Mouse (Mus musculus) heart, embryonic 11.5 days (tissue): ENCODE measurements around the gene Nt5c2. TPM values are rescaled to one million over a fixed set of nuclear protein-coding genes. Genes with fewer than 3 reads are reported as not detected.

Experiments
- ATAC-seq: fragments of 200-750 bp; cut with Nextera tagmentation; replicated peaks from 2 replicates; pipeline ENCODE4 v1.8.0; 2017; ENCODE audit warnings: moderate library complexity; ENCODE audit not compliant: insufficient number of reproducible peaks, low FRiP score, low TSS enrichment
- H3K27ac ChIP-seq: fragments of 300-500 bp; sonication (generic); 2 replicates; pipeline ENCODE4 v1.5.1; 2014; ENCODE audit warnings: mild to moderate bottlenecking, low read depth, low read length
- H3K27me3 ChIP-seq: fragments of 300-500 bp; sonication (generic); 2 replicates; pipeline ENCODE4 v1.6.1; 2014; ENCODE audit warnings: mild to moderate bottlenecking, low read length, mixed read lengths; ENCODE audit not compliant: control insufficient read depth, insufficient read depth
- H3K36me3 ChIP-seq: fragments of 300-500 bp; sonication (generic); 2 replicates; pipeline ENCODE4 v1.6.1; 2014; ENCODE audit warnings: mild to moderate bottlenecking, low read length, moderate library complexity, mixed read lengths; ENCODE audit not compliant: control insufficient read depth, insufficient read depth
- H3K4me1 ChIP-seq: fragments of 300-500 bp; sonication (generic); 2 replicates; pipeline ENCODE4 v1.6.1; 2014; ENCODE audit warnings: low read length; ENCODE audit not compliant: control insufficient read depth, insufficient read depth
- H3K4me2 ChIP-seq: fragments of 300-500 bp; sonication (generic); 2 replicates; pipeline ENCODE4 v1.6.1; 2014; ENCODE audit warnings: mild to moderate bottlenecking, moderate library complexity
- H3K4me3 ChIP-seq: fragments of 300-500 bp; sonication (generic); 2 replicates; pipeline ENCODE4 v1.5.1; 2014; ENCODE audit warnings: low read depth, low read length
- H3K9ac ChIP-seq: fragments of 300-500 bp; sonication (generic); 2 replicates; pipeline ENCODE4 v1.6.1; 2014; ENCODE audit warnings: mild to moderate bottlenecking, low read depth, low read length, moderate library complexity
- H3K9me3 ChIP-seq: fragments of 300-500 bp; sonication (generic); replicated peaks from 2 replicates; pipeline ENCODE4 v1.6.1; 2016; ENCODE audit warnings: low read length; ENCODE audit not compliant: control insufficient read depth
- WGBS: fragments of 180-500 bp; shearing (Covaris S2); extraction: QIAGEN DNeasy Blood & Tissue Kit; methylation state at CpG from one replicate; pipeline ENCODE4 v1.1.7; 2014; ENCODE audit not compliant: insufficient replicate concordance; 5-methylcytosine and 5-hydroxymethylcytosine counted together
- polyA plus RNA-seq: library from polyadenylated mRNA; unstranded; fragments of >200 nt; fragmentation: Nextera tagmentation; extraction: Ambion mirVana; gene quantifications from 2 replicates; pipeline ENCODE4 v1.2.1, GENCODE M21; 2014

Gene Nt5c2
- polyA plus RNA-seq, 1 experiment from 2014 or later, result 82.3 TPM

GRCm38 (mm10) chr19:46858200-46858599 is 156.8 kb downstream of the Nt5c2 start:
- 86% methylated on average over 7 of the region's 7 CpGs for WGBS
- H3K4me1 ChIP-seq, result peaks cover 28% of the 10 kb centered on the region
- no peak for ATAC-seq
- H3K27ac ChIP-seq, result no peak overlapping the region
- no peaks in the 10 kb centered on the region for H3K27me3 ChIP-seq
- H3K9ac ChIP-seq, result no peak overlapping the region
- no peaks in the 10 kb centered on the region for H3K9me3 ChIP-seq
- no peaks in the 10 kb centered on the region for H3K36me3 ChIP-seq
- no peak overlapping the region for H3K4me2 ChIP-seq
- no peak overlapping the region for H3K4me3 ChIP-seq

- Histone ChIP-seq H3K9ac (no peak overlapping the region), H3K27me3 (no peaks in the 10 kb centered on the region), H3K4me1 (peaks cover 27% of the 10 kb centered on the region), H3K4me2 (no peak overlapping the region), H3K36me3 (no peaks in the 10 kb centered on the region), H3K9me3 (no peaks in the 10 kb centered on the region), H3K4me3 (no peak overlapping the region), H3K27ac (no peak overlapping the region)
- no peak; the same call in 1 of the 2 replicates for ATAC-seq
- WGBS, result 53% methylated on average over 9 of the region's 9 CpGs
Observed at GRCm38 (mm10) chr19:46857277-46857989, 157.5 kb downstream of the Nt5c2 start.

GRCm38 (mm10) chr19:46856780-46857179 is 158.2 kb downstream of the Nt5c2 start:
- H3K4me3 ChIP-seq, result no peak overlapping the region
- no peaks in the 10 kb centered on the region for H3K9me3 ChIP-seq
- no peak overlapping the region for H3K9ac ChIP-seq
- WGBS, result 36% methylated on average over 10 of the region's 10 CpGs
- H3K27me3 ChIP-seq, result no peaks in the 10 kb centered on the region
- ATAC-seq, result no peak
- H3K4me2 ChIP-seq, result peak overlapping the region; percentile 4; the same call in 1 of the 2 replicates
- H3K36me3 ChIP-seq, result no peaks in the 10 kb centered on the region
- peaks cover 23% of the 10 kb centered on the region for H3K4me1 ChIP-seq
- no peak overlapping the region for H3K27ac ChIP-seq

- H3K36me3 ChIP-seq, result no peaks in the 10 kb centered on the region
- H3K4me3 ChIP-seq, result no peak overlapping the region
- H3K27me3 ChIP-seq, result no peaks in the 10 kb centered on the region
- ATAC-seq, result no peak
- H3K9ac ChIP-seq, result no peak overlapping the region; the same call in 1 of the 2 replicates
- H3K27ac ChIP-seq, result no peak overlapping the region
- peak overlapping the region; percentile 4; the same call in 1 of the 2 replicates for H3K4me2 ChIP-seq
- WGBS, result 35% methylated on average over 6 of the region's 6 CpGs
- H3K4me1 ChIP-seq, result peaks cover 23% of the 10 kb centered on the region
- H3K9me3 ChIP-seq, result no peaks in the 10 kb centered on the region
Observed at GRCm38 (mm10) chr19:46856232-46856631, 158.7 kb downstream of the Nt5c2 start.

GRCm38 (mm10) chr19:46849443-46849997 is 165.4 kb downstream of the Nt5c2 start:
- 52% methylated on average over 9 of the region's 9 CpGs for WGBS
- Histone ChIP-seq H3K36me3 (no peaks in the 10 kb centered on the region), H3K4me1 (peaks cover 24% of the 10 kb centered on the region), H3K4me3 (no peak overlapping the region), H3K27me3 (no peaks in the 10 kb centered on the region), H3K4me2 (no peak overlapping the region; the same call in 1 of the 2 replicates), H3K9ac (no peak overlapping the region), H3K9me3 (no peaks in the 10 kb centered on the region), H3K27ac (peak overlapping the region; percentile 57; the same call in 1 of the 2 replicates)
- ATAC-seq, result peak; percentile 75

GRCm38 (mm10) chr19:46848381-46849268 is 166.3 kb downstream of the Nt5c2 start:
- Histone ChIP-seq H3K4me3 (no peak overlapping the region), H3K27me3 (no peaks in the 10 kb centered on the region), H3K9me3 (no peaks in the 10 kb centered on the region), H3K9ac (peak overlapping the region; percentile 59; the same call in 1 of the 2 replicates), H3K36me3 (no peaks in the 10 kb centered on the region), H3K27ac (peak overlapping the region; percentile 74), H3K4me2 (peak overlapping the region; percentile 50), H3K4me1 (peaks cover 27% of the 10 kb centered on the region)
- WGBS, result 50% methylated on average over 14 of the region's 14 CpGs
- ATAC-seq, result no peak

- H3K27ac ChIP-seq, result no peak overlapping the region
- H3K4me2 ChIP-seq, result no peak overlapping the region
- no peaks in the 10 kb centered on the region for H3K27me3 ChIP-seq
- no peak overlapping the region for H3K9ac ChIP-seq
- peaks cover 33% of the 10 kb centered on the region for H3K4me1 ChIP-seq
- no peak overlapping the region for H3K4me3 ChIP-seq
- ATAC-seq, result no peak
- no peaks in the 10 kb centered on the region for H3K9me3 ChIP-seq
- WGBS, result 62% methylated on average over 5 of the region's 5 CpGs
- H3K36me3 ChIP-seq, result no peaks in the 10 kb centered on the region
Observed at GRCm38 (mm10) chr19:46846459-46846858, 168.5 kb downstream of the Nt5c2 start.

- no peak overlapping the region for H3K4me3 ChIP-seq
- no peaks in the 10 kb centered on the region for H3K27me3 ChIP-seq
- no peak for ATAC-seq
- H3K27ac ChIP-seq, result no peak overlapping the region
- no peak overlapping the region for H3K9ac ChIP-seq
- H3K9me3 ChIP-seq, result no peaks in the 10 kb centered on the region
- H3K4me2 ChIP-seq, result no peak overlapping the region
- peaks cover 33% of the 10 kb centered on the region for H3K4me1 ChIP-seq
- no peaks in the 10 kb centered on the region for H3K36me3 ChIP-seq
- 88% methylated on average over 7 of the region's 7 CpGs for WGBS
Observed at GRCm38 (mm10) chr19:46846056-46846455, 168.9 kb downstream of the Nt5c2 start.
